Mouse (Mus musculus): ENCODE results near the gene Bcr. TPM values are rescaled to one million over a fixed set of nuclear protein-coding genes. Genes with fewer than 3 reads are reported as not detected.

The Bcr gene
- polyA plus RNA-seq (2016; fragmentation: Nextera tagmentation; extraction: Ambion mirVana), result 6.2 and 7.3 TPM in 2 replicates

- Histone ChIP-seq H3K4me1 (peaks cover 82% of the 10 kb centered on the region), H3K9me3 (no peaks in the 10 kb centered on the region), H3K4me3 (peak within 1 kb of the TSS; percentile 88), H3K27me3 (ENCODE audit: poor library complexity, severe bottlenecking) (peaks cover 19% of the 10 kb centered on the region), H3K36me3 (replicated peaks) (peaks cover 18% of the 10 kb centered on the region), H3K27ac (peak within 1 kb of the TSS; percentile 91)
- DNase-seq (ENCODE audit: extremely low spot score, low spot score), result peak; percentile 76
- WGBS, result 1% methylated on average over 55 of the region's 73 CpGs
Measured at GRCm38 (mm10) chr10:75060217-75060842, at the start of gene Bcr. Gene Bcr, plus strand, starts transcription at chr10:75060592.

- H3K9me3 ChIP-seq, result no peaks in the 10 kb centered on the region
- no peak for DNase-seq (ENCODE audit: extremely low spot score, low spot score)
- WGBS, result 91% methylated on average over 15 of the region's 15 CpGs
- H3K4me1 ChIP-seq, result peaks cover 16% of the 10 kb centered on the region
- H3K27ac ChIP-seq, result no peak overlapping the region
- no peak overlapping the region for H3K4me3 ChIP-seq
- no peaks in the 10 kb centered on the region for H3K27me3 ChIP-seq (ENCODE audit: poor library complexity, severe bottlenecking)
- H3K36me3 ChIP-seq (replicated peaks), result no peaks in the 10 kb centered on the region; the same call in 1 of the 2 replicates
Measured at GRCm38 (mm10) chr10:75010704-75011103, 49.7 kb upstream of the Bcr start.

GRCm38 (mm10) chr10:75015465-75015864 is 44.9 kb upstream of the Bcr start:
- Histone ChIP-seq H3K4me1 (peaks cover 3% of the 10 kb centered on the region; the same call in 1 of the 2 replicates), H3K27ac (no peak overlapping the region), H3K36me3 (replicated peaks) (no peaks in the 10 kb centered on the region; the same call in 1 of the 2 replicates), H3K27me3 (ENCODE audit: poor library complexity, severe bottlenecking) (no peaks in the 10 kb centered on the region), H3K9me3 (no peaks in the 10 kb centered on the region), H3K4me3 (no peak overlapping the region)
- DNase-seq (ENCODE audit: extremely low spot score, low spot score), result no peak
- 70% methylated on average over 14 of the region's 14 CpGs for WGBS

DNA sequence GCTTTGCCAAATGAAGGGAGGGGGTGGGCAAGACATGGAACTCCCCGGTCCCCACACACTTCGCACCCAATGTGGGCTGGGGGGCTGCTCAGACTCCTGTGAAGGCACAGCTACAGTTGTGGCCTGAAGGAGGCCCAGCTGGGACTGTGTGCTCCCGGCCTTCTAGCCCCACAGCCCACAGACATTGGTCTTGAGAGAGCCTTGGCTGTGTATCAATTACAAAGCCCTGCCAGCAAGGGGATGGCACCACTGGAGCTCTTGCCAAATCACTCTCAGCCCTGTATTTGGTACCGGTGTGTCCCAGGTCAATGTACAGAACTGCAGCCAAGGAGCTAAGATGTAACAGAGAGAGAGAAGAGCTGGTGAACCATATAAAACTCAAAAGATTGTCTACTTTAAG is 43.9 kb upstream of the Bcr start:
- Histone ChIP-seq H3K27me3 (ENCODE audit: poor library complexity, severe bottlenecking) (no peaks in the 10 kb centered on the region), H3K36me3 (replicated peaks) (no peaks in the 10 kb centered on the region; the same call in 1 of the 2 replicates), H3K4me3 (no peak overlapping the region), H3K27ac (no peak overlapping the region), H3K4me1 (peaks cover 7% of the 10 kb centered on the region; the same call in 1 of the 2 replicates), H3K9me3 (no peaks in the 10 kb centered on the region)
- 91% methylated on average over 4 of the region's 4 CpGs for WGBS
- no peak for DNase-seq (ENCODE audit: extremely low spot score, low spot score)

DNA sequence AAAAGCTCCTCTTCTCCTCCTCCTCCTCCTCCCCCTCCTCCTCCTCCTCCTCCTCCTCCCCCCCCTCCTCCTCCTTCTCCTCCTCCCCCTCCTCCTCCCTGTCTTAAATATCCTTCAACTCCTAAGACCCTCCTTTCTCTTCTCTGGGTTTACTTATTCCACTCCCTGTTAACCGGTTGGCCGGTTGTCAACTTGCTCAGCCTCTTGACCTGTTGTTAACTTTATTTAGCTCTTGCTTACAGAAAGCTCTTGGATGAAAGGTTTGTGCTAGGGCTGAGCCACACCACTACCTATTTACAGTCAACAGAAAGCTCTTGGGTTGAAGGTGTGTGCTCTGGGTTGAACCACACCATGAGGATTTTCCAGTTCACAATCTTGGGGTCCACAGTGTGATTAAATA is 40.1 kb upstream of the Bcr start:
- no peak for DNase-seq (ENCODE audit: extremely low spot score, low spot score)
- Histone ChIP-seq H3K27ac (no peak overlapping the region), H3K27me3 (ENCODE audit: poor library complexity, severe bottlenecking) (no peaks in the 10 kb centered on the region), H3K4me1 (peaks cover 6% of the 10 kb centered on the region; the same call in 1 of the 2 replicates), H3K9me3 (no peaks in the 10 kb centered on the region), H3K4me3 (no peak overlapping the region), H3K36me3 (replicated peaks) (no peaks in the 10 kb centered on the region)
- 96% methylated on average over 2 of the region's 2 CpGs for WGBS

DNA sequence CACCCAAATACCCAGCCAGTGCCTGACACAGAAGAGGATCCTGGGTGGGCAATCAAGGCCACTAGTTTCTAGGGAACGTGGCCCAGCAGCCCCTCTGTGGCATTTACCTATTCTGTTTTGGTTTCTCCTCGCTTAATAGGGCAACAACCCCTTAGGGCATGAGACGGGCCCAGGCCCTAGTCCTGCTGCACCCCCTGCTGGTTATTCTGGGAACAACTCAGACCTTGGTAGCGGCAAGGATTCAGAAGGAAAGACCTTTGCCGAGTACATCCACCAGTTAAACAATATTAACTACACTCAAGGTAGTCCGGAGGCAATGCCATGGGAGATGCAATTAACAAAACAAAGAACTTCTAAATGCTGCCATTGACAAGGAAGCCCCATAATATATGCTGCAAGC is 39.3 kb upstream of the Bcr start:
- 0 out of 2 replicates have a peak, but pooled peaks cover 4% of the 10 kb centered on the region for H3K4me1 ChIP-seq
- no peak overlapping the region for H3K4me3 ChIP-seq
- H3K27ac ChIP-seq, result no peak overlapping the region
- H3K36me3 ChIP-seq (replicated peaks), result no peaks in the 10 kb centered on the region
- H3K27me3 ChIP-seq (ENCODE audit: poor library complexity, severe bottlenecking), result no peaks in the 10 kb centered on the region
- DNase-seq (ENCODE audit: extremely low spot score, low spot score), result peak; percentile 64
- H3K9me3 ChIP-seq, result no peaks in the 10 kb centered on the region
- WGBS, result 18% methylated on average over 6 of the region's 6 CpGs

DNA sequence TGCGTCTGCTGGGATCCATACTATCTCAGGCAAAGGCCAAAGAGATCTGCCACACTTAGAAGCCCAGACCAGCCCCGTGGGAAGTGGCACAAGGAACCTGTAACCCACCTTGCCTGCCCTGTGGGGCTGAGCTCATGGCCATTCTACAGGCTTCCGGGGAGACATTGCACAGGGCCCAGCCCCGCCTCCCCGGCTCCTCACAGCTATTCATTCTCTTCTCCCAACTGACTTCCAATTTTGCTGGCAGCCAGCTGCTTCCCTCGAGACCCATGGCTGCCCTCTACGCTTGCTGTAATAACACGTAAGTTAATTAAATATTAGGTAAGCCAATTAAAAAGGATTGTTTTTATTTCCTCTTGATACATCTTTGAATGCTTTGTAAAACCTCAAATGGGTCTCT is 33.9 kb upstream of the Bcr start:
- no peaks in the 10 kb centered on the region for H3K27me3 ChIP-seq (ENCODE audit: poor library complexity, severe bottlenecking)
- H3K4me3 ChIP-seq, result no peak overlapping the region
- H3K4me1 ChIP-seq, result no peaks in the 10 kb centered on the region
- H3K9me3 ChIP-seq, result no peaks in the 10 kb centered on the region
- H3K27ac ChIP-seq, result no peak overlapping the region
- H3K36me3 ChIP-seq (replicated peaks), result no peaks in the 10 kb centered on the region
- DNase-seq (ENCODE audit: extremely low spot score, low spot score), result no peak
- 81% methylated on average over 8 of the region's 8 CpGs for WGBS

- WGBS, result 84% methylated on average over 8 of the region's 8 CpGs
- DNase-seq (ENCODE audit: extremely low spot score, low spot score), result no peak
- H3K27ac ChIP-seq, result no peak overlapping the region
Measured at GRCm38 (mm10) chr10:75028743-75029142, 31.6 kb upstream of the Bcr start.

GRCm38 (mm10) chr10:75029677-75030076 is 30.7 kb upstream of the Bcr start:
- WGBS, result 94% methylated on average over 3 of the region's 3 CpGs
- H3K36me3 ChIP-seq (replicated peaks), result no peaks in the 10 kb centered on the region
- no peak overlapping the region for H3K27ac ChIP-seq
- no peak for DNase-seq (ENCODE audit: extremely low spot score, low spot score)
- H3K27me3 ChIP-seq (ENCODE audit: poor library complexity, severe bottlenecking), result no peaks in the 10 kb centered on the region
- no peaks in the 10 kb centered on the region for H3K9me3 ChIP-seq
- H3K4me3 ChIP-seq, result no peak overlapping the region
- H3K4me1 ChIP-seq, result peaks cover 20% of the 10 kb centered on the region

More at GRCm38 (mm10) chr10:75028743-75029142, 31.6 kb upstream of the Bcr start:
- Histone ChIP-seq H3K9me3 (no peaks in the 10 kb centered on the region), H3K4me1 (peaks cover 17% of the 10 kb centered on the region), H3K27me3 (ENCODE audit: poor library complexity, severe bottlenecking) (no peaks in the 10 kb centered on the region), H3K36me3 (replicated peaks) (no peaks in the 10 kb centered on the region), H3K4me3 (no peak overlapping the region)

DNA sequence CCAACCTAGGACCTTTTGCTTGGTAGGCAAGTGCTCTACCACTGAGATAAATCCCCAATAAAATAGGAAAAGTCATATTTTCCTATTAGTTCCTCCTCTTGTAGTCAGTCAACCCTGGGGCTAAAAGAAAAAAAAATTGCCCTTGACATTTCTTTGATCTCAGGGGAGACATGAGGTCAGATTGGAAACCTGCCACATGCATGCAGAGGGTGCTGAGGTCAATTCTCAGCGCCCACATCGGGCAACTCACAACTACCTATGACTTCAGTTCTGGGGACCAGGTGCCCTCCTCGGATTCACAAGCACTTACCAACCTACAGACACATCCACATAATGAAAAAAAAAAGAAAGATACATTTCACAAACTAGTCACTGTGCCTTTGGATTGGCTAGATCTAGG is 30.2 kb upstream of the Bcr start:
- Histone ChIP-seq H3K9me3 (no peaks in the 10 kb centered on the region), H3K4me3 (no peak overlapping the region), H3K36me3 (replicated peaks) (no peaks in the 10 kb centered on the region), H3K27ac (no peak overlapping the region), H3K4me1 (peaks cover 20% of the 10 kb centered on the region), H3K27me3 (ENCODE audit: poor library complexity, severe bottlenecking) (no peaks in the 10 kb centered on the region)
- WGBS, result 90% methylated on average over 3 of the region's 3 CpGs
- DNase-seq (ENCODE audit: extremely low spot score, low spot score), result no peak

DNA sequence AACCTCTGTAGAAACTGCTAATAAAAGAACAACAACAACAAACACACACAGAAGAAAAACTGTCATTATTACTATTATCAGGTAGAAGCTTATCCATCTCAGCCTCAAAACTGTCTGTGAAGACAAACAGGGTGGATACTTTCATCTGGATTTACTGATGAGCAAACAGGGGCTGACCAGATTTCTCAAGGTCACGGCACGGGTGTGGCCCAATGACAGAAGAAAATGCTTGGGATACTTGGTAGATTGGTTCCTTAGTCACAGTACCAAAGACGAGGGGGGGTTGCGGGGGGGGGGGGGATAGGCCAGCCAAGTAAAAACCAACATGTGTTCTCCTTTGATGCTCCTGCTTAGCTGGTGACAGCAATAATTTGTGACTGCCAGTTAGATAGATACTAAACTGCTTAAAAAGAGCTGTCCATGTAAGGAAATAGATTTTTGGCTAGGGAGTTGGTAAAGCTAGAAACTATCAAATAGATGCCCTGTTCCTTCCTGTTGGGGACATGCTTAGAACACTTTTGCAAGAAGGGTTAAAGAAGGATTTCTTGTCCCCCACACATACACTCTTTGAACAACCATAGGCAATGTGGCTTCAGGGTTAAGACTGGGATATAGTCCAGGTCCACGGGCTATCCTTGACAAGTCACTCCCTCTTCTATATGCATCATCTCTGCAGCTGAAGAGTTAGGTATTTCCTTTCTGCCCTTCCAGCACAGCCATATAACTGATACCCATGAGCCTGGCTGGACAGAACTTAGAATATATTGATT is 28.9 kb upstream of the Bcr start:
- H3K27me3 ChIP-seq (ENCODE audit: poor library complexity, severe bottlenecking), result peaks cover 6% of the 10 kb centered on the region; the same call in 1 of the 2 replicates
- no peak overlapping the region for H3K27ac ChIP-seq
- no peaks in the 10 kb centered on the region for H3K9me3 ChIP-seq
- 86% methylated on average over 5 of the region's 5 CpGs for WGBS
- H3K4me1 ChIP-seq, result peaks cover 32% of the 10 kb centered on the region
- no peak overlapping the region for H3K4me3 ChIP-seq
- DNase-seq (ENCODE audit: extremely low spot score, low spot score), result no peak
- no peaks in the 10 kb centered on the region for H3K36me3 ChIP-seq (replicated peaks)

- 37% methylated on average over 10 of the region's 10 CpGs for whole genome bisulfite sequencing
- DNase-seq (ENCODE audit: extremely low spot score, low spot score), result no peak
- no peak within 1 kb of the TSS for H3K27ac ChIP-seq
- peaks cover 41% of the 10 kb centered on the region for H3K4me1 ChIP-seq
- no peaks in the 10 kb centered on the region for H3K9me3 ChIP-seq
- peaks cover 6% of the 10 kb centered on the region; the same call in 1 of the 2 replicates for H3K27me3 ChIP-seq (ENCODE audit: poor library complexity, severe bottlenecking)
- H3K36me3 ChIP-seq (replicated peaks), result no peaks in the 10 kb centered on the region
- no peak within 1 kb of the TSS for H3K4me3 ChIP-seq
Measured at GRCm38 (mm10) chr10:75032395-75032794, 28.0 kb upstream of the Bcr start, which contains the start of gene Rsph14. Gene Rsph14, minus strand, starts transcription at chr10:75032586.

DNA sequence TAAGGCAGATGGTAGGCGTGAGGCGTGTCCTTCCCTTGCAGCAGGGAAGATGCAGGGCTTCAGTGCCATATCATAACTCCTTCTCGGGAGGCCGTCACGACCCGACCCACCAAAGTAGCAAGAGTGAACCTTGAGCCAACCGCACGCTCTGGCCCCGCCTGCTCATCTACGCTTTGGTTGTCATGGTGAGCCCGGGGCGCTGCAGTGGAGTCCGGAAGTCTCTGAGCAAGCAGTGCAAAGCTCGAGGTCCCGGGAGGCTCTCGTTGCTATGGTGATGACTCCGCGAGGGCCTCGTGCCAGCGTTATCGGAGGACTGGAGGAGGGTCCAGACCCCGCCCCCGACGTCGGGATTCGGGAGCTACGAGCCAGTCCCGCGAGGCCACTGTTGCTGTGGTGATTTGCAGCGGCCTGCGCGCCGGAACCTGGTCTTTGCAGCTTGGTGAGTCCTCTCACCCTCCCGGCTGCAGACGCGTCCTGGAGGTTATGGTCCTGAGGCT is 23.5 kb upstream of the Bcr start, which contains the start of gene Rab36:
TSS of gene Rab36 (plus strand) at position 176 of the 497 bp plus-strand sequence.
- under 1% methylated on average over 36 of the region's 36 CpGs for WGBS
- no peaks in the 10 kb centered on the region for H3K36me3 ChIP-seq (replicated peaks)
- peak within 1 kb of the TSS; percentile 89 for H3K27ac ChIP-seq
- H3K9me3 ChIP-seq, result no peaks in the 10 kb centered on the region
- H3K4me3 ChIP-seq, result peak within 1 kb of the TSS; percentile 61
- H3K27me3 ChIP-seq (ENCODE audit: poor library complexity, severe bottlenecking), result peaks cover 6% of the 10 kb centered on the region; the same call in 1 of the 2 replicates
- H3K4me1 ChIP-seq, result peaks cover 53% of the 10 kb centered on the region
- peak; percentile 99 for DNase-seq (ENCODE audit: extremely low spot score, low spot score)
